Mouse (Mus musculus): ENCODE measurements at regions not wholly inside any gene's neighbourhood (a gene's known extent, or its start where the extent isn't known, plus 50 kb on each side); places are given as distances from the start of the nearest gene placed in this dataset.

DNA sequence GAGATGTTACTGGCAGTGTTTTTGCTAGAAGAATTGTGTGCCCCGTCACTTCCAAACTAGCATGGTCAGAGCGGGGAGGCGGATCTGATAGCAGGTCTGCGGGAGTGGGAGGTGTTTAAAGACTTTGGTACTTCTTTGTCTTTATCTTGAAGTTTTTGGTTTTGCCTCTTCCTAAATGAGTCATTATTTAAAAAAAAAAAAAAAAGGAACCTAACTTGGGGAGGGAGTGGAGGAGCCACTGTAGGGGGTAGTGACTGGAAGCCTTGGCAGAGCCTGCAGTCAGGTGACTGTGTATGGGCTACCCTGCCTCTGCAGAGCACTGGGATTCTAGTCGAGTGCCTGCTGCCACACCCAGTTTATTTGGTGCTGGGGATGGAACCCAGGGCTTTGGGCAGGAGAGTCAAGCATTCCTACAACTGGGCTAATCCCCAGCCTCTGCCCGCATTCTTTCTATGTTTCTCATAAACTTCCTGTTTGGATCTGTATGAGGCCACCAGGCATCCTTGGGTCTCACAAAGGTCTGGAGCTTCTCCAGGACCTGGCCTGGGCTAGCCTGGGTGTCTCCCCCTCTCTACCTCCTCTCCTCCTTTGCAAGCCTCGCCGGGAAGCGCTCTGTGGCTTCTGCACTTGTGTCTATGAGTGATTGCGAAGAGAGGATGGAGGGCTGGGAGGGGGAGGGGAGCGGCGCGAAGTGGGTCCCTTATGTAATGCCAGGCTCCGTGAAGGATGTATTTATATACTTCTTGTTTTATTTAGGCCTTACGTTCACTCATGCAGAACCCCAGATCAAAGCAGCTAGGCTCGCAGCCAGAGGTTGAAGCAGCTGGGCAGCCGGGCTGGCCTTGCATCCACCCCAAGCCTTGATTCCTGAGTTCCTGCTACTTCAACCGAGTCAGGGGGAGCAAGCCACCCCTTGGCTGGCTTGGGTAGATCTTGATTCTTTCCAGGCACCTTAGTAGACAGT is 143.1 kb upstream of the Mrps10 start:
- no peak for TF ChIP-seq CTCF (IDR thresholded peaks at IDR 0.05; ENCODE audit: low read depth, low read length)
- no peak for TF ChIP-seq TAL1 (conservative IDR thresholded peaks at IDR 0.05; ENCODE audit: low read depth, low read length)
- no peaks in the 10 kb centered on the region for H3K9me3 ChIP-seq (replicated peaks)
- H3K4me3 ChIP-seq (ENCODE audit: low read depth, low read length): no peak overlapping the region
- no peaks in the 10 kb centered on the region for H3K4me1 ChIP-seq (ENCODE audit: insufficient read depth, low read depth, low read length)
- no peak for DNase-seq (ENCODE audit: low spot score)
- H3K36me3 ChIP-seq (replicated peaks): no peaks in the 10 kb centered on the region
- H3K27me3 ChIP-seq (ENCODE audit: insufficient read depth, low read length): peaks cover 3% of the 10 kb centered on the region; the same call in 1 of the 2 replicates
- peak; percentile 45 for ATAC-seq (ENCODE audit: extremely low read depth, insufficient number of reproducible peaks, low FRiP score, poor library complexity, severe bottlenecking)

- TF ChIP-seq TAL1 (conservative IDR thresholded peaks at IDR 0.05; ENCODE audit: low read depth, low read length) (no peak), GATA2 (IDR thresholded peaks at IDR 0.05; ENCODE audit: borderline replicate concordance, low read depth, low read length) (no peak), GATA1 (IDR thresholded peaks at IDR 0.05; ENCODE audit: borderline replicate concordance, low read length) (no peak), POLR2AphosphoS5 (IDR thresholded peaks at IDR 0.05; ENCODE audit: insufficient replicate concordance, low read depth, low read length) (no peak), CTCF (IDR thresholded peaks at IDR 0.05; ENCODE audit: low read depth, low read length) (no peak)
- H3K36me3 ChIP-seq (replicated peaks): no peaks in the 10 kb centered on the region
- no peak overlapping the region for H3K4me3 ChIP-seq (ENCODE audit: low read depth, low read length)
- H3K4me1 ChIP-seq (ENCODE audit: insufficient read depth, low read depth, low read length): peaks cover 4% of the 10 kb centered on the region; the same call in 1 of the 2 replicates
- H3K27me3 ChIP-seq (ENCODE audit: insufficient read depth, low read length): peaks cover 3% of the 10 kb centered on the region; the same call in 1 of the 2 replicates
- ATAC-seq (ENCODE audit: extremely low read depth, insufficient number of reproducible peaks, low FRiP score, poor library complexity, severe bottlenecking): no peak
- no peaks in the 10 kb centered on the region for H3K9me3 ChIP-seq (replicated peaks)
- no peak for DNase-seq (ENCODE audit: low spot score)
Measured at GRCm38 (mm10) chr17:47221068-47221796, 147.5 kb upstream of the Mrps10 start.

GRCm38 (mm10) chr17:47219846-47220245 is 148.8 kb upstream of the Mrps10 start:
- DNase-seq (ENCODE audit: low spot score) (no peak), ATAC-seq (ENCODE audit: extremely low read depth, insufficient number of reproducible peaks, low FRiP score, poor library complexity, severe bottlenecking) (no peak)
- Histone ChIP-seq H3K4me1 (ENCODE audit: insufficient read depth, low read depth, low read length) (peaks cover 8% of the 10 kb centered on the region; the same call in 1 of the 2 replicates), H3K4me3 (ENCODE audit: low read depth, low read length) (no peak overlapping the region), H3K36me3 (replicated peaks) (no peaks in the 10 kb centered on the region), H3K9me3 (replicated peaks) (no peaks in the 10 kb centered on the region), H3K27me3 (ENCODE audit: insufficient read depth, low read length) (peaks cover 3% of the 10 kb centered on the region; the same call in 1 of the 2 replicates)
- no peak for TF ChIP-seq POLR2AphosphoS5 (IDR thresholded peaks at IDR 0.05; ENCODE audit: insufficient replicate concordance, low read depth, low read length)
- TF ChIP-seq GATA2 (IDR thresholded peaks at IDR 0.05; ENCODE audit: borderline replicate concordance, low read depth, low read length): no peak

DNA sequence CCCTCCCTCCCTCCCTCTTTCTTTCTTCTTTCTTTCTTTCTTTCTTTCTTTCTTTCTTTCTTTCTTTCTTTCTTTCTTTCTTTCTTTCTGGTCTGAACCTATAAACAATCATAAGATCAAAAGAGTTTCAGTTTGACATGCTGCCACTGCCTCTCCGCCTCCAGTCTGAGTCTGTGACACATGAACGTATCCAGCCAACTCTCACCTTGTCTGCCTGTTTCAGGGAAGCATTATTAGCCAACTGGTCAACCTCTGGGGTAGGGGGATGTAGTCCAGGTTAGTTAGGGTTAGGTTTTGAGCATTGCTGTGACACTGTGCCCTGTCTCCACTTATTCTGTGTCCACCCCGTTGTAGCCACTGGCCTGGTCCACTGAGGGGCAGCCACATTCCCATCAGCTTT is 152.2 kb upstream of the Mrps10 start:
- ATAC-seq (ENCODE audit: extremely low read depth, insufficient number of reproducible peaks, low FRiP score, poor library complexity, severe bottlenecking) (no peak), DNase-seq (ENCODE audit: low spot score) (no peak)
- Histone ChIP-seq H3K9me3 (replicated peaks) (no peaks in the 10 kb centered on the region), H3K4me3 (ENCODE audit: low read depth, low read length) (no peak overlapping the region), H3K27me3 (ENCODE audit: insufficient read depth, low read length) (peaks cover 3% of the 10 kb centered on the region; the same call in 1 of the 2 replicates), H3K36me3 (replicated peaks) (no peaks in the 10 kb centered on the region), H3K4me1 (ENCODE audit: insufficient read depth, low read depth, low read length) (peaks cover 27% of the 10 kb centered on the region)
- no peak for TF ChIP-seq CTCF (IDR thresholded peaks at IDR 0.05; ENCODE audit: low read depth, low read length)
- no peak for TF ChIP-seq TAL1 (conservative IDR thresholded peaks at IDR 0.05; ENCODE audit: low read depth, low read length)
- TF ChIP-seq POLR2AphosphoS5 (IDR thresholded peaks at IDR 0.05; ENCODE audit: insufficient replicate concordance, low read depth, low read length): no peak
- no peak for TF ChIP-seq GATA2 (IDR thresholded peaks at IDR 0.05; ENCODE audit: borderline replicate concordance, low read depth, low read length)
- no peak for TF ChIP-seq GATA1 (IDR thresholded peaks at IDR 0.05; ENCODE audit: borderline replicate concordance, low read length)

- H3K4me3 ChIP-seq (ENCODE audit: low read depth, low read length): no peak overlapping the region
- peaks cover 3% of the 10 kb centered on the region; the same call in 1 of the 2 replicates for H3K27me3 ChIP-seq (ENCODE audit: insufficient read depth, low read length)
- TF ChIP-seq GATA2 (IDR thresholded peaks at IDR 0.05; ENCODE audit: borderline replicate concordance, low read depth, low read length) (no peak), POLR2AphosphoS5 (IDR thresholded peaks at IDR 0.05; ENCODE audit: insufficient replicate concordance, low read depth, low read length) (no peak), CTCF (IDR thresholded peaks at IDR 0.05; ENCODE audit: low read depth, low read length) (no peak), TAL1 (conservative IDR thresholded peaks at IDR 0.05; ENCODE audit: low read depth, low read length) (no peak), GATA1 (IDR thresholded peaks at IDR 0.05; ENCODE audit: borderline replicate concordance, low read length) (no peak)
- peaks cover 29% of the 10 kb centered on the region for H3K4me1 ChIP-seq (ENCODE audit: insufficient read depth, low read depth, low read length)
- H3K9me3 ChIP-seq (replicated peaks): no peaks in the 10 kb centered on the region
- H3K36me3 ChIP-seq (replicated peaks): no peaks in the 10 kb centered on the region
- no peak for DNase-seq (ENCODE audit: low spot score)
- ATAC-seq (ENCODE audit: extremely low read depth, insufficient number of reproducible peaks, low FRiP score, poor library complexity, severe bottlenecking): no peak
Measured at GRCm38 (mm10) chr17:47215841-47216240, 152.8 kb upstream of the Mrps10 start.

DNA sequence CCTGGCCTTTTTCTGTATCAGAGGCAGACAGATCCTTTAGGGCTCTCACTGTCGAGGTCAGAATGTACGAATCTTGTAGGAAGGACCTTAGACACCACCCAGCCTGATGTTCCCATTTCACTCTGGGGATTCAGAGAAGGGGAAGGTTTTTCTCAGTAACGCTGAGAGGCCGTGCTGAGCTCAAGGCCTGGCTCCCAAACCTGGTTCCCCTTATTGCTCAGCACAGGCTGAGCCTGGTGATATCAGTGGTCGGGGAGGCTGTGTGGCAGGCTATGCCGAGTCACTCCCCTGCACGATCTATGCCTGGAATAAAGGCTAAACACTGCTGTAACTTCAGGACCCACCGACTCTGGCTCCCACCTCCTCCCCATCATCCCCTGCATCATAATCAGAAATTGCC is 154.6 kb upstream of the Mrps10 start:
- H3K9me3 ChIP-seq (replicated peaks): no peaks in the 10 kb centered on the region
- peak; percentile 8; the same call in 1 of the 2 replicates for ATAC-seq (ENCODE audit: extremely low read depth, insufficient number of reproducible peaks, low FRiP score, poor library complexity, severe bottlenecking)
- no peak for TF ChIP-seq CTCF (IDR thresholded peaks at IDR 0.05; ENCODE audit: low read depth, low read length)
- TF ChIP-seq POLR2AphosphoS5 (IDR thresholded peaks at IDR 0.05; ENCODE audit: insufficient replicate concordance, low read depth, low read length): no peak
- TF ChIP-seq GATA2 (IDR thresholded peaks at IDR 0.05; ENCODE audit: borderline replicate concordance, low read depth, low read length): no peak
- TF ChIP-seq TAL1 (conservative IDR thresholded peaks at IDR 0.05; ENCODE audit: low read depth, low read length): no peak
- no peak for TF ChIP-seq GATA1 (IDR thresholded peaks at IDR 0.05; ENCODE audit: borderline replicate concordance, low read length)
- H3K27me3 ChIP-seq (ENCODE audit: insufficient read depth, low read length): peaks cover 5% of the 10 kb centered on the region; the same call in 1 of the 2 replicates
- no peak overlapping the region for H3K4me3 ChIP-seq (ENCODE audit: low read depth, low read length)
- DNase-seq (ENCODE audit: low spot score): peak; percentile 18
- peaks cover 37% of the 10 kb centered on the region for H3K4me1 ChIP-seq (ENCODE audit: insufficient read depth, low read depth, low read length)
- no peaks in the 10 kb centered on the region for H3K36me3 ChIP-seq (replicated peaks)
